Mouse (Mus musculus) testis, adult 2 months (tissue): ENCODE results near the gene Slc22a5.

Experiments used
- CTCF ChIP-seq: fragments of 200-500 bp; IDR thresholded peaks from 2 replicates; pipeline ENCODE4 v1.5.1; 2012; ENCODE audit warnings: low read depth, mild to moderate bottlenecking, inconsistent platforms, low read length, moderate library complexity; ENCODE audit not compliant: control insufficient read depth, insufficient read depth, insufficient replicate concordance
- POLR2A ChIP-seq: fragments of 200-500 bp; IDR thresholded peaks from 2 replicates; pipeline ENCODE4 v1.6.1; 2012; ENCODE audit warnings: low read depth, mild to moderate bottlenecking, inconsistent platforms, low read length, moderate library complexity; ENCODE audit not compliant: control insufficient read depth

GRCm38 (mm10) chr11:53888242-53888641, 3.2 kb downstream of the Slc22a5 start:
- TF ChIP-seq POLR2A (no peak), CTCF (no peak)
